Mouse (Mus musculus): ENCODE results near the gene Sdk2. TPM values are rescaled to one million over a fixed set of nuclear protein-coding genes. Genes with fewer than 3 reads are reported as not detected.
A peak's percentile ranks its signal among the peaks of the same experiment; 100 is the strongest.

Sdk2 gene
- total and polyA plus RNA-seq, 3 experiments = 0.22 TPM; not detected in 2

DNA sequence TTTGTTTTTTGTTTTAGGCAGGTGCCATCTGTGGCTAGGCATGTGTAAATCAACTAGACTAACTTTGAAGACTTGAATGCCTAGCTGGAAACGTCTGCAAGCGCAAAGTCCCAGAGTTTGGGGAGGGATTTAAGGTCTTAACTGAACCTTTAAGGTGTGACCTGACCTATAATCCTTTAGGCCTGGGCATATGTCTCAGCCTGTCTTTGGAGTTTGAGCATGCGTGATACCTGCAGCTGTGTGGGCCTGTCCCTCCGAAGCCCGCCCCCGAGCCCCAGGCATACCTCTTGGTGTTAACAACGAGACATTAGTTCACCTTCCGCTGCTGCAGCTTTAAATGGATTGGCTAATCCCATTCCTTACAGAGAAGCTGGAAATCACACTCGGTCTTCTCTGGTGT is 312.0 kb downstream of the Sdk2 start:
- TF ChIP-seq CTCF (IDR thresholded peaks at IDR 0.05; ENCODE audit: low read depth, low read length) = no peak
- no peak for TF ChIP-seq GATA2 (IDR thresholded peaks at IDR 0.05; ENCODE audit: borderline replicate concordance, low read depth, low read length)
- TF ChIP-seq TAL1 (conservative IDR thresholded peaks at IDR 0.05; ENCODE audit: low read depth, low read length) = no peak
- TF ChIP-seq GATA1 (IDR thresholded peaks at IDR 0.05; ENCODE audit: borderline replicate concordance, low read length) = no peak
- no peak for TF ChIP-seq POLR2AphosphoS5 (IDR thresholded peaks at IDR 0.05; ENCODE audit: insufficient replicate concordance, low read depth, low read length)
- DNase-seq (ENCODE audit: low spot score) = no peak
- Histone ChIP-seq H3K36me3 (replicated peaks) (peaks cover 2% of the 10 kb centered on the region), H3K9me3 (replicated peaks) (no peaks in the 10 kb centered on the region), H3K27me3 (ENCODE audit: insufficient read depth, low read length) (no peaks in the 10 kb centered on the region), H3K4me1 (ENCODE audit: insufficient read depth, low read depth, low read length) (peaks cover 18% of the 10 kb centered on the region), H3K4me3 (ENCODE audit: low read depth, low read length) (no peak overlapping the region)
- no peak for ATAC-seq (ENCODE audit: extremely low read depth, insufficient number of reproducible peaks, low FRiP score, poor library complexity, severe bottlenecking)

DNA sequence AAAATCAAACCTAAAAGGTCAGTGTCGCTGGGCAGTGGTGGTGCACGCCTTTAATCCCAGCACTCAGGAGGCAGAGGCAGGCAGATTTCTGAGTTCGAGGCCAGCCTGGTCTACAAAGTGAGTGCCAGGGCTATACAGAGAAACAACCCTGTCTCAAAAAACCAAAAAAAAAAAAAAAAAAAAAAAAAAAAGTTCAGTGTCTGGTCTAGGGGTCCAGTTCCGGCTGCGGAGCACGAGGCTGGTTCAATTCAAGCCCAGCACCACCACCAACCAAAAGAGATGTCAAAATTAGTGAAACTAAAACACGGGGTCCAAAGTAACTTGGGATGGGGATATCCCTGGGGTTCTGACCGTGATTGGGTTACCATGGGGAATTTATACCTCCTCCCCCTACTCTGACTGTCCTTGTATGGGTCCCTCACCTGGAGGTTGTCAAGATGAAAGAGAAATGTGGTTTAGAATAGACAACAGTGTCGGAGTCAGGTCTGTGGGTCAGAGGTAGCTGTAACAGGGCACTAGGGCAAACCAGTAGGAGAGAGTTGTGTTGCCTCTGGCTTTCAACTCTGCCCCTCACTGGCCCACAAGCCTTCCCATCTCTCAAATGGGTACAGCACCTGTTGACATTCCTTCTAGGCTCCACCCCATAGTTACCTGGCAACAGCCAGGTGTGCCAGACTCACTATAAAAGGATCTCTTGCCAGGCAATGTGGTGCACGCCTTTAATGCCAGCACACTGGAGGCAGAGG is 314.0 kb downstream of the Sdk2 start:
- peaks cover 17% of the 10 kb centered on the region for H3K36me3 ChIP-seq (replicated peaks)
- peak overlapping the region; percentile 77 for H3K4me3 ChIP-seq (ENCODE audit: low read depth, low read length)
- peaks cover 38% of the 10 kb centered on the region for H3K4me1 ChIP-seq (ENCODE audit: insufficient read depth, low read depth, low read length)
- ATAC-seq (ENCODE audit: extremely low read depth, insufficient number of reproducible peaks, low FRiP score, poor library complexity, severe bottlenecking) (no peak), DNase-seq (ENCODE audit: low spot score) (no peak)
- H3K27me3 ChIP-seq (ENCODE audit: insufficient read depth, low read length) = no peaks in the 10 kb centered on the region
- TF ChIP-seq GATA2 (IDR thresholded peaks at IDR 0.05; ENCODE audit: borderline replicate concordance, low read depth, low read length) = no peak
- TF ChIP-seq TAL1 (conservative IDR thresholded peaks at IDR 0.05; ENCODE audit: low read depth, low read length) = no peak
- TF ChIP-seq GATA1 (IDR thresholded peaks at IDR 0.05; ENCODE audit: borderline replicate concordance, low read length) = no peak
- TF ChIP-seq POLR2AphosphoS5 (IDR thresholded peaks at IDR 0.05; ENCODE audit: insufficient replicate concordance, low read depth, low read length) = no peak
- no peak for TF ChIP-seq CTCF (IDR thresholded peaks at IDR 0.05; ENCODE audit: low read depth, low read length)
- no peaks in the 10 kb centered on the region for H3K9me3 ChIP-seq (replicated peaks)

DNA sequence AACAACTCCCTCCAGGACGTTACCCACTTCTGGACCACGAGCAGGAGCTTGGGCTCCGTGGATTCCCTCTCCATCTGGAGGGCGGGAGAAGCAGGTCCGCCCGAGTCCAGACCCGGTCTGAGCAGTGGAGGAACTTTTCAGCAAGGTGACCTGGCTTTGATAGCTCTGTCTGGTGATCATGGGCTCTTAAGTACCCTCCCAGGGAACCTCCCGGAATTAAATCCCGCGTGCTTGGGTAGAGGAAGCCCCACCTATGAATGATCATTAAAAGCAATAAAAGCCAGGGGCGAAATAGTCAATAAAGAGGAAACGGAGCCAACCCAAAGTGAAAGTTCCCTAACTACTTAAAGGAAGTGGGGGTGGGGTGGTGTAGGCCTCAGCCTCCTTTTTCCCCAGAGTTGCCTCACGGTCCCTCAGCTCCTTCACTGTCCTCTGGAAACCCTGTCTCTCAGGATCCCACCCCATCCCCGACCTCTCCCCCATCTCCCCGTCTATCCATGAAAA is 314.6 kb downstream of the Sdk2 start:
- ATAC-seq (ENCODE audit: extremely low read depth, insufficient number of reproducible peaks, low FRiP score, poor library complexity, severe bottlenecking) = 0 out of 2 replicates have a peak, but pooled peaks have one; percentile 0
- H3K27me3 ChIP-seq (ENCODE audit: insufficient read depth, low read length) = no peaks in the 10 kb centered on the region
- H3K4me3 ChIP-seq (ENCODE audit: low read depth, low read length) = peak overlapping the region; percentile 77
- H3K36me3 ChIP-seq (replicated peaks) = peaks cover 23% of the 10 kb centered on the region
- no peak for TF ChIP-seq TAL1 (conservative IDR thresholded peaks at IDR 0.05; ENCODE audit: low read depth, low read length)
- TF ChIP-seq POLR2AphosphoS5 (IDR thresholded peaks at IDR 0.05; ENCODE audit: insufficient replicate concordance, low read depth, low read length) = no peak
- no peak for TF ChIP-seq GATA1 (IDR thresholded peaks at IDR 0.05; ENCODE audit: borderline replicate concordance, low read length)
- TF ChIP-seq GATA2 (IDR thresholded peaks at IDR 0.05; ENCODE audit: borderline replicate concordance, low read depth, low read length) = no peak
- no peak for TF ChIP-seq CTCF (IDR thresholded peaks at IDR 0.05; ENCODE audit: low read depth, low read length)
- H3K9me3 ChIP-seq (replicated peaks) = no peaks in the 10 kb centered on the region
- peak; percentile 38 for DNase-seq (ENCODE audit: low spot score)
- peaks cover 44% of the 10 kb centered on the region for H3K4me1 ChIP-seq (ENCODE audit: insufficient read depth, low read depth, low read length)

DNA sequence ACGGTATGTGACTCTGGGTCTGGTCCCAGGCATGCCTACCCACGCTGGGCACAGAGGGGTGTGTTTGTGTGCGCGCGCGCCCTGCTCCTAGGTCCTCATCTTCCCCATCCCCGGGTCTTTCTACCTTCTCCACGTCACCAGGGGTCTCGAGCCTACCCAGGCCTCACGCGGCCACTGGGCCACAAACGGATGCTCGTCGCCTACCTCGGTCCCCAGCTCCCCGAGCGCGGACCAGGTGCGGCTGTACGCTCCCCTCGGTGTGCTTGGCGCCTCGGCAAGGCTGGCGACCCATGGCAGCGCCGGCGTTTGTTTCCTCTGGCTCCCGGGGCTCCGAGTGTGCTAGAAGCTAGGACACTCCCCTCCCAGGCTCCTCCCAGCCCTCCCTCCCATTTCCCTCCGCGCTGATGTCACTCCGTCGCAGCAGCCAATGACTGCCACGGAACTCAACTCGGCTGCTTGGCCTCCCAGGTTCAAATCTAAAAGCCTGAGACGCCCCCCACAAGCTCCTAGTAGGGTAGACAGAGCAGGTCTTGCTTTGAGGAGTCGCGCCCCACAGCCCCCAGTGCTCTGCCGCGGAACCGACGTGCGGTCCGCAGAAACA is 315.3 kb downstream of the Sdk2 start, which contains the start of gene Cdc42ep4:
Cdc42ep4 (minus strand) TSS at position 398 of the 601 bp plus-strand sequence.
- no peaks in the 10 kb centered on the region for H3K9me3 ChIP-seq (replicated peaks)
- H3K36me3 ChIP-seq (replicated peaks) = peaks cover 28% of the 10 kb centered on the region
- TF ChIP-seq POLR2AphosphoS5 (IDR thresholded peaks at IDR 0.05; ENCODE audit: insufficient replicate concordance, low read depth, low read length) = no peak
- peak; percentile 70 for ATAC-seq (ENCODE audit: extremely low read depth, insufficient number of reproducible peaks, low FRiP score, poor library complexity, severe bottlenecking)
- H3K4me1 ChIP-seq (ENCODE audit: insufficient read depth, low read depth, low read length) = peaks cover 49% of the 10 kb centered on the region
- peak; percentile 91 for DNase-seq (ENCODE audit: low spot score)
- peak within 1 kb of the TSS; percentile 77 for H3K4me3 ChIP-seq (ENCODE audit: low read depth, low read length)
- H3K27me3 ChIP-seq (ENCODE audit: insufficient read depth, low read length) = no peaks in the 10 kb centered on the region

DNA sequence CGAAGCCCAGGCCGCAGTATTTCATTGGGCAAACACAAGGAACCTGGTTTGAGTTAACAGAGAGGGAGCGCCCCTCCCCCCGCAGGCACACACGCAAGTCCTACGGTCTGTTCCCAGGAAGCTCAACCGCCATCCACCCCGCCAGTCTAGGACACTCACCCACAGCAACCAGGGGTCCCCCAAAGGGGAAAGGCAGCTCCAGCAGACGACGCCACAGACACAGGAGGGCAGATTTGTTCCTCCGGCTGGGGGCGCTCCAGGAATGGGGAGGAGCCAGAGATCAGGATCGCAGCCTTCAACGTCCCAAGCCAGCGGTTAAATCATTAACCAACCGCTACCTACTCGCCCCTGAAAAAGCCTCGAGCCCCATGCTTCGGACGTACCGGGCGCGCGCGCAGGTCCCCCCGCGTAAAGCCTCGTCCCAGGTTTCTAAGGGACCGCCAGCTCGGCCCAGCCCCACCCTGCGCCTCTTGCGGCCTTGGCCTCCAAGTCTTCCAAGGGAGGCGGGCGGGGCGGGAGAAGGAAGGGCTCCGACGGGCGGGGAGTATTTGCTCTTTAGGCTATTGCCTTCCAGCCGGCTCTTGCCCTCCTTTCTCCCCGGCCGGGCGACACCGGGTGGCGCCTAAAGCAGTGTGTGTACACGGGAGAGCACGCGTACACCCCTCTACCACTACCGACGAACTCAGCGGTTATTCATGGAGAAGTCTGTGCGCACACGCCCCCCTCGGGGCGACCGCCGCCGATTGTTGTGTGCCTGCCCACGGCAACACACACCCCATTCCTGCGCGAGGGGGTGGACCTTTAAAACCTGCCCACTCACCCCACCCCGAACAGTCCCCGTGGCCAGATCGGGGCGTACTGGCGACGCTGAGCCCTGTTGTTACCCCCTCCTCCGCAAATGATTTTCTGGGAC is 316.0 kb downstream of the Sdk2 start:
- TF ChIP-seq POLR2AphosphoS5 (IDR thresholded peaks at IDR 0.05; ENCODE audit: insufficient replicate concordance, low read depth, low read length) (no peak), CTCF (IDR thresholded peaks at IDR 0.05; ENCODE audit: low read depth, low read length) (no peak), GATA1 (IDR thresholded peaks at IDR 0.05; ENCODE audit: borderline replicate concordance, low read length) (no peak), TAL1 (conservative IDR thresholded peaks at IDR 0.05; ENCODE audit: low read depth, low read length) (no peak), GATA2 (IDR thresholded peaks at IDR 0.05; ENCODE audit: borderline replicate concordance, low read depth, low read length) (no peak)
- DNase-seq (ENCODE audit: low spot score) (peak; percentile 75), ATAC-seq (ENCODE audit: extremely low read depth, insufficient number of reproducible peaks, low FRiP score, poor library complexity, severe bottlenecking) (peak; percentile 11)

More for the DNA sequence above, 316.0 kb downstream of the Sdk2 start:
- Histone ChIP-seq H3K4me3 (ENCODE audit: low read depth, low read length) (peak overlapping the region; percentile 77), H3K27me3 (ENCODE audit: insufficient read depth, low read length) (no peaks in the 10 kb centered on the region), H3K36me3 (replicated peaks) (peaks cover 34% of the 10 kb centered on the region), H3K4me1 (ENCODE audit: insufficient read depth, low read depth, low read length) (peaks cover 53% of the 10 kb centered on the region), H3K9me3 (replicated peaks) (no peaks in the 10 kb centered on the region)

Measured in G1E (cell line).